ENCODE assay signal across 7 mouse cellular contexts in genomic region chr15:103502435-103503250, GRCm38 (mm10). TPM values are rescaled to one million over a fixed set of nuclear protein-coding genes. Genes with fewer than 3 reads are reported as not detected.
DNase-seq lines count a peak whose midpoint lies in the region; ATAC-seq lines count a peak whose summit lies in the region.

Gene Pde1b, plus strand, starts transcription at chr15:103503034.

- H3K9me3 ChIP-seq in heart, embryonic 12.5 days (replicated peaks) = no peaks in the 10 kb centered on the region
- H3K9me3 ChIP-seq in kidney, embryonic 15.5 days (replicated peaks) = no peaks in the 10 kb centered on the region
- no peaks in the 10 kb centered on the region for H3K9me3 ChIP-seq in midbrain, embryonic 16.5 days (replicated peaks; ENCODE audit: control insufficient read depth, low read length, poor library complexity, severe bottlenecking)

- WGBS in heart, embryonic 12.5 days = 2% methylated on average over 48 of the region's 63 CpGs
- 1% methylated on average over 57 of the region's 63 CpGs for WGBS in kidney, embryonic 15.5 days
- WGBS in midbrain, embryonic 16.5 days = 1% methylated on average over 41 of the region's 63 CpGs

- H3K4me2 ChIP-seq in heart, embryonic 12.5 days = peak within 1 kb of the TSS; percentile 88
- peak within 1 kb of the TSS; percentile 98 for H3K4me2 ChIP-seq in kidney, embryonic 15.5 days
- peak within 1 kb of the TSS; percentile 83 for H3K4me2 ChIP-seq in midbrain, embryonic 16.5 days (ENCODE audit: low read length)

- H3K27ac ChIP-seq in heart, embryonic 12.5 days (ENCODE audit: poor library complexity, severe bottlenecking) = no peak within 1 kb of the TSS
- peak within 1 kb of the TSS; percentile 52 for H3K27ac ChIP-seq in kidney, embryonic 15.5 days
- H3K27ac ChIP-seq in midbrain, embryonic 16.5 days (ENCODE audit: low read length) = peak within 1 kb of the TSS; percentile 84

- peaks cover 33% of the 10 kb centered on the region for H3K27me3 ChIP-seq in heart, embryonic 12.5 days (replicated peaks)
- H3K27me3 ChIP-seq in kidney, embryonic 15.5 days = peaks cover 59% of the 10 kb centered on the region
- no peaks in the 10 kb centered on the region for H3K27me3 ChIP-seq in midbrain, embryonic 16.5 days (ENCODE audit: control insufficient read depth, insufficient read depth, low read depth, low read length)
- no peaks in the 10 kb centered on the region for H3K27me3 ChIP-seq in splenic B cell, adult 2 months (ENCODE audit: control insufficient read depth, insufficient read depth, low read length, poor library complexity, severe bottlenecking)

- no peaks in the 10 kb centered on the region for H3K36me3 ChIP-seq in heart, embryonic 12.5 days
- H3K36me3 ChIP-seq in kidney, embryonic 15.5 days = no peaks in the 10 kb centered on the region
- no peaks in the 10 kb centered on the region for H3K36me3 ChIP-seq in midbrain, embryonic 16.5 days (ENCODE audit: control insufficient read depth, insufficient read depth, low read length)
- H3K36me3 ChIP-seq in splenic B cell, adult 2 months (ENCODE audit: control insufficient read depth, insufficient read depth, low read length, poor library complexity, severe bottlenecking) = no peaks in the 10 kb centered on the region; the same call in 1 of the 2 replicates

- H3K4me1 ChIP-seq in heart, embryonic 12.5 days (replicated peaks) = 0 out of 2 replicates have a peak, but pooled peaks cover 7% of the 10 kb centered on the region
- peaks cover 28% of the 10 kb centered on the region for H3K4me1 ChIP-seq in kidney, embryonic 15.5 days
- peaks cover 40% of the 10 kb centered on the region for H3K4me1 ChIP-seq in midbrain, embryonic 16.5 days (ENCODE audit: control insufficient read depth, insufficient read depth, low read length)

- DNase-seq in adrenal gland, postnatal 25 days = peak; percentile 80
- peak; percentile 63 for DNase-seq in embryo, embryonic 10.5 days (ENCODE audit: low spot score)
- peak; percentile 58 for DNase-seq in liver
- DNase-seq in splenic B cell, adult 2 months (ENCODE audit: low read depth, low spot score) = peak; percentile 62

- H3K9ac ChIP-seq in heart, embryonic 12.5 days = peak within 1 kb of the TSS; percentile 66
- H3K9ac ChIP-seq in kidney, embryonic 15.5 days = peak within 1 kb of the TSS; percentile 52
- peak within 1 kb of the TSS; percentile 75 for H3K9ac ChIP-seq in midbrain, embryonic 16.5 days (ENCODE audit: low read depth, low read length)

- ATAC-seq in heart, embryonic 12.5 days (ENCODE audit: insufficient number of reproducible peaks, low FRiP score) = peak; percentile 82
- peak; percentile 89 for ATAC-seq in kidney, embryonic 15.5 days (replicated peaks; ENCODE audit: low FRiP score)
- peak; percentile 84 for ATAC-seq in midbrain, embryonic 16.5 days

- peak within 1 kb of the TSS; percentile 56 for H3K4me3 ChIP-seq in heart, embryonic 12.5 days
- peak within 1 kb of the TSS; percentile 61 for H3K4me3 ChIP-seq in kidney, embryonic 15.5 days (replicated peaks)
- peak within 1 kb of the TSS; percentile 70 for H3K4me3 ChIP-seq in midbrain, embryonic 16.5 days (ENCODE audit: low read depth, low read length)

RNA-seq across cellular contexts. Expression of gene Pde1b, which starts in this region (rescaled TPM):
- total RNA-seq in adrenal gland, postnatal 25 days (2021) = 5.2 and 8.1 TPM in 2 replicates
- polyA plus RNA-seq in heart, embryonic 12.5 days (2016; fragmentation: Nextera tagmentation; extraction: Ambion mirVana) = 3.7 and 4.0 TPM in 2 replicates
- 4.3 and 4.8 TPM in 2 replicates for polyA plus RNA-seq in kidney, embryonic 15.5 days (2015; fragmentation: Nextera tagmentation; extraction: Ambion mirVana)
- 77.7 and 91.9 TPM in 2 replicates for polyA plus RNA-seq in midbrain, embryonic 16.5 days (2015; fragmentation: Nextera tagmentation; extraction: Ambion mirVana)

Comparison
In these comparisons a context has a peak if more than half of its experiments do, and no peak if none do; other contexts are left out.
1. RNA of gene Pde1b (polyA plus RNA-seq): 77.7 to 91.9 TPM in midbrain, embryonic 16.5 days; 4.3 to 4.8 TPM in kidney, embryonic 15.5 days and 3.7 to 4.0 TPM in heart, embryonic 12.5 days; every median in the first group is over 10 times any median in the second.
2. Peak in every context shown above with its lines, with median percentiles within 50 percentile points of each other: DNase-seq, ATAC-seq, H3K4me2 ChIP-seq, H3K4me3 ChIP-seq and H3K9ac ChIP-seq.